Mouse (Mus musculus): ENCODE data around the gene B9d2. TPM values are rescaled to one million over a fixed set of nuclear protein-coding genes. Genes with fewer than 3 reads are reported as not detected.

The B9d2 gene
- 10 to 100 TPM in 1 of 4 experiments, 1 to 10 TPM in 3; 6.6 to 10.6 (median 6.8) TPM for total RNA-seq (2022)

- peak; percentile 94 to 95 for DNase-seq (ENCODE audit: low spot score in 2 of 2)
Measured at GRCm38 (mm10) chr7:25680514-25681258, at the start of gene B9d2. Gene B9d2, plus strand, starts transcription at chr7:25680780.

DNA sequence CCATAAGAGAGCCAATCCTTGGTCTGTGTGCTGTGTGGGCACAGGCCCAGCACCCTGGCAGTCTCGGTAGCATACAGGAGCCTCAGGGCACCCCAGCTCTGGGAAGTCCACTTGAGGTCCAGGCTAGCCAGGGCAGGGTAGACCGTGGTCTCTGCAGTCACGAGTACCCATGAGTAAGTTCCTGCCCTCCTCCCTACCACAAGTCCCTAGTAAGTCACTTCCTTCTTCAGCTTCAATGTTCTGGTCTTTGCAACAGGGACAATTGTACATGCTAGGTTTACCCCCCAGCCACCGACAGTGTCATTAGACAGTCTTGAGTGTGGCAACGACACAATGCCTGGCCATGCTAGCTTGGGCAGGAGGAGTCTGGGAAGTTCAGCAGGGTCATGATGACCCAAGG, 47.9 kb upstream of the B9d2 start:
- no peak for DNase-seq (ENCODE audit: low spot score in 2 of 2)

- no peak for DNase-seq (ENCODE audit: low spot score in 2 of 2)
Measured at GRCm38 (mm10) chr7:25636373-25636772, 44.2 kb upstream of the B9d2 start.

DNA sequence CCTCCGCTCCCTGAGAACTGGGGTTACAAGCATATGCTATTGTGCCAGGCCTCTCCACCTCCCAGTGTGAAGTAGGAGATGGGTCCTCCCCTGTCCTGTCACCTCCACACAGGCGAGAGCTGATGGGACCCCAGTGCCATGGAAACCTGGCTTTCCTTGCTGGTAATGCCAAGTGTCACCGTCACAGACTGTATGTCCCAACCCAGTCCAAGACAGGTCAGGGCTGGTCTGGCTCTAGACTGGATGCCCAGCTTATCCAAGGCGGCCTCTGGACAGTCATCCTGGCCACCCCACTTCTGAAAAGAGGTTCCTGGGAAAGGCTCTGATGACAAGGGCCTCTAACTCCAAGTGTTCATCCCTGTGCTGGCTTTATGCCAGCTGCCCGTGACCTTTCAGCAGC, 43.5 kb upstream of the B9d2 start:
- no peak for DNase-seq (ENCODE audit: low spot score in 2 of 2)

DNA sequence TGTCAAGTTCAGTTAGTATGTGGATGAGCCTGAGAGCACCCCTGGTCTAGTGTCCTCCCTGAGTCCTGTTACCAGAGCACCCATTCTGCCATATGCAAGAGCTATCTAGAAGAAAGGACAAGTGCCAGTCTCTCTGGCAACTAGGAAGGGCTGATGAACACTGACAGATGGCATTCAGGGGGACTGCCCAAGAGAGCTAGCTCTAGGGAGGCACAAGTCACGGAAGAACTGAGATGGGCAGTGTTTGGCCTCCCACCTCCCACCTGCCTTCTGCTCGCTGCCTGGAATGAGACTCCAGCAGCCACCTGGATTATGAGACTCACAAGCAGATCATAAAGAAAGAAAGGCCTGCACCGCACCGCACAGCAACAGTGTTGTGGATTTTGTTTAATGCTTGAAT, 40.8 kb upstream of the B9d2 start:
- DNase-seq (ENCODE audit: low spot score in 2 of 2): no peak

- no peak for DNase-seq (ENCODE audit: low spot score in 2 of 2)
Measured at GRCm38 (mm10) chr7:25644136-25644535, 36.4 kb upstream of the B9d2 start.

DNA sequence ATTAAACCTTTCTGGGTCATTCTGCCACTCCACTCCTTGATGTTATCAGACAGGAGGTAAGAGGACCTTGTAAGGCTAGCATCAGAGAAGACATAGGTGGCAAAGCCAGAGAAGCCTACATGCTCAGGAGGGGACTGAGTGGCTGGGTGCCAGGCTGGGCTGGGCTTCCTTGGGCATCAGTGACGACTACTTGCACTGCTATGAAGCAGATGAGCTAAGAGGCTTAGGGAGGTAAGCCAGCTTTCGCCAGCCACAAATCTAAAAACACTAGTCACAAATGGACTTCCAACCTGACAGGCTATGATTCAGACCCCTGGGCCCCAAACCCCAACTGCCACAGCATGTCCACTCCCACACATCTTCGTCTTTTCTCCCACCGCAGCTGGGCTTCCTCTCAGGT, 35.9 kb upstream of the B9d2 start:
- DNase-seq (ENCODE audit: low spot score in 2 of 2): no peak

- no peak for DNase-seq (ENCODE audit: low spot score in 2 of 2)
Measured at GRCm38 (mm10) chr7:25645074-25645473, 35.5 kb upstream of the B9d2 start.

- no peak for DNase-seq (ENCODE audit: low spot score in 2 of 2)
Measured at GRCm38 (mm10) chr7:25647574-25648123, 32.9 kb upstream of the B9d2 start.

- no peak for DNase-seq (ENCODE audit: low spot score in 2 of 2)
Measured at GRCm38 (mm10) chr7:25649839-25650238, 30.7 kb upstream of the B9d2 start.

GRCm38 (mm10) chr7:25651281-25651680, 29.3 kb upstream of the B9d2 start:
- DNase-seq (ENCODE audit: low spot score in 2 of 2): no peak

DNA sequence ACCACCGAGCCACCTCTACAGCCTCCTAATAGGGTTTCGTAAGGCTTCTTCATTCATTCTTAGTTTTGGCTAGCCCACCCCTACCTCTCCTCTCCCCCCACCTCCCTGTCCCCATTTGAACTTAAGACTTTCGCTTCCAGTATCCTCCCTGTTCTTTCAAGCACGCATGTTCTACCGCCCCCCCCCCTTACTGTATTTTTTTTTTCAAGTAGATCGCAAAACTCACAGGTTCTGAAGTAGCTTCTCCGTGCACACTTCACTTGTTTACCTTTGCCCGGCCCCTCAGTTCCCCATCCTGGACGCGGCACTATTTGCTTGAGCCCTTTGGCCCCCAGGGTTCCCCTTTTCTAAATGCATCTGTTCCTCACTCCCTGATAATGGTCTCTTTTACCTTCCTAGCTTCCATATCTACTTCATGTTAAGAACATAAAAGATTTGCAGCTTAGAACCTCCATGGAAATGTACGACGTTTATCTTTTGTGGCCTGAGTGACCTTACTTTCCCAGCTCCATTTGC, 28.3 kb upstream of the B9d2 start:
- DNase-seq (ENCODE audit: low spot score in 2 of 2): no peak

GRCm38 (mm10) chr7:25655601-25656428, 24.8 kb upstream of the B9d2 start:
- peak in 1 of 2 experiments; percentile 43 for DNase-seq (ENCODE audit: low spot score in 2 of 2)

GRCm38 (mm10) chr7:25657785-25658184, 22.8 kb upstream of the B9d2 start:
- DNase-seq (ENCODE audit: low spot score in 2 of 2): no peak

- peak; percentile 100 for DNase-seq (ENCODE audit: low spot score in 2 of 2)
Measured at GRCm38 (mm10) chr7:25658657-25659472, 21.7 kb upstream of the B9d2 start, which contains the start of the genes Bckdha and Exosc5. Gene Bckdha, minus strand, starts transcription at chr7:25658981. Gene Exosc5, plus strand, starts transcription at chr7:25659164.

DNA sequence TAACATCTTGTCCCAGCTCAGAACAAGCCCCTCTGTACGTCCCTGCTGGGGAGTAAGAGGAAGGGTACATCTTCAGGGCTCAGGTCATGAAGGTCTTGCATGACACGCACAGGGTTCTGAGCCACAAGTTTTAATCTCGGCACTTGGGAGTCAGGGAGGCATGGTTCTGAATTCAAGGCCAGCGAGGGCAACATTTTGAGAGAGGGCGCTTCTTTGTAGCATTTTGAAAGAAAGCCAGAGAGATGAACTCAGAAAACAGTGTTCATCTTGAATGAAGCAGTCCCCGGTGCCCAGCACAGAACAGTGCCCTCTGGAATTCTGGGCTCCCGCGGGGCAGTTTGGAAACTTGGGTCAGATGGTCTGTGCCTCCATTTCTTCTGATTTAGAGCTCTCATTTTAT, 14.2 kb upstream of the B9d2 start:
- no peak for DNase-seq (ENCODE audit: low spot score in 2 of 2)

- DNase-seq (ENCODE audit: low spot score in 2 of 2): no peak
Measured at GRCm38 (mm10) chr7:25669158-25669557, 11.4 kb upstream of the B9d2 start.

DNA sequence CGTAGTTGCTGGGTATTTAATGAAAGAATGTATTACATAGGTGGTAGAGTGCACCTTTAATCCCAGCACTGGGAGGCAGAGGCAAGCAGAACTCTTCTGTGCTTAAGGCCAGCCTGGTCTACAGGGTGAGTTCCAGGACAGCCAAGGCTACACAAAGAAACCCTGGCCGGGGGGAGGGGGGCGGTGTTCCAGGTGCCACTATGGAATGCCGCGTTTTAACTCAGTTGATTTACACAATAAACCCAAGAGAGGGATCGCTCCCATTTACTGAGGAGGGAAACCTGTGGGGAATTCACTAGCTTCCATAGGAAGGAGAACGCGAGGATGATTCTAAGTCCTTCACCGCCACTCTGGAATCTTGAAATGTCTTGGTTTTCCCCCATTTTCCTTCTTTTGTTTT, 10.9 kb upstream of the B9d2 start:
- DNase-seq (ENCODE audit: low spot score in 2 of 2): no peak

- DNase-seq (ENCODE audit: low spot score in 2 of 2): no peak
Measured at GRCm38 (mm10) chr7:25670096-25670495, 10.5 kb upstream of the B9d2 start.

DNA sequence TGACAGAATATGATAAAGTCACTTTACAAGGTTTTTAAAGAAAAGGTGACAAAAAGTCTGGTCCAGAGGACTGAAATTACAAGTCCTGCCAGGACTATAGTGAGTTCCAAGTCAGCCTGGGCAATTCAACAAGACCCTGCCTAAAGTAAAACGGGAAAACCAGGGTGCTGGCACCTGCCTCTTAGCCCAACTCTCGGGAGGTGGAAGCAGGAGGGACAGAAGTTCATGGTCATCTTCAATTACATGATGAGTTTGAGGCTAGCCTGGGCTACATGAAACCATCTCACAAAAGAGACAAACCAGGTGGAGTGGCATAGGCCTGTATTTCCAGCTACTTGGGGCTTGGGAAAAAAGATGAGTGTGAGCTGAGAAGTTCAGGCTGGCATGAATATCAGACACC, 8.9 kb upstream of the B9d2 start:
- DNase-seq (ENCODE audit: low spot score in 2 of 2): no peak

DNA sequence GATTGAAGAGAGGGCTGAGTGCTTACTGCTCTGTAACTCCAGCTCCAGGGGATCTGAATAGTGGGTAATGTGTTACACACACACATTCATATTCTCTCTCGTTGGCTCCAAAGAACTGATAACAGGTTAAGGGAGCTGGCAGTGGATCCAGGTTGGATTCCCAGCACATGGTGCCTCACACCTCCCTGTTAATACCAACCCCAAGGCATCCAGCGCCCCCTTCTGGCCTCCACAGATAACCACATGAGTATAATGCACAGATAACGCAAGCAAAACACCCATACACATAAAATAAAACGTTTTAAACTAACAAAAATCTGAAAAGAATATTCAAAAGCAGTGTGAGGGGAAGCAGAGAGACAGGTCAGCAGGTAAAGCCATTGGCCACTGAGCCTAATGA, 8.1 kb upstream of the B9d2 start:
- no peak for DNase-seq (ENCODE audit: low spot score in 2 of 2)

All from gastrocnemius, adult 8-10 months (tissue).